Mouse (Mus musculus): ENCODE results near the gene Galm.
"Not testable (repeated sequence)": the region's sequence is repeated elsewhere in the genome, so short reads cannot be mapped to it uniquely, and the experiment has no call there.

Galm gene

DNA sequence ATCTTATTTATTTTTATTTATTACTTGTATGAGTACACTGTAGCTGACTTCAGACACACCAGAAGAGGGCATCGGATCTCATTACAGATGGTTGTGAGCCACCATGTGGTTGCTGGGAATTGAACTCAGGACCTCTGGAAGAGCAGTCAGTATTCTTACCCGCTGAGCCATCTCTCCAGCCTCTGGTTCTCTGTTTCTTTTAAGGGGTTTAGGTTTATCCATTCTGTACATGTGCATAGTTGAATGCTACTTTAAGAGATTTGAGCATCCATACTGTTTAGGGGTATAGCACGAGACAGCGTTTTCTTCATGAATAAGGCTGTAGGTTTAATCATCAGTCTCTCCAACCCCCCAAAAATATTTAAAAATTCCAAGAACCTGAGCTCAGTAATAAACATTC is 86.7 kb downstream of the Galm start:
- DNase-seq (ENCODE audit: low spot score) = not testable (repeated sequence)

DNA sequence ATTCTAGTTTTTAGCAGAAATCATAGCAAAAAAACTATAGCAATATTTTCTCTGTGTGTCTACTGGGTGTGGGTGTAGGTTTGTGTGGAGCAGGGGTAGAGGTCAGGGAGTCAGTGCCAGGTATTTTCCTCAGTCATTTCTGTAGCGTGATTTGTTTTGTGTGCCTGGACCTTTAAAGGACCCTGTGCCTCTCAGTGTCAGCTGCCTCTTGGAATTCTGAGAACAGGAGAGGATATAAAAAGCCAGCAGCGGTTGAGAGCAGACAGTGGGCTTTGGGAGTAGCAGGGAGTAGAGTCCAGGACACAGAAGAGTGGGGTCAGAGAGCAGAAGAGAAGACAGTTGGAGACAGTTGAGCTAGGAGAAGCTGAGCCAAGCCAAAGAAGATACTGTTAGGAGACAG is 92.9 kb downstream of the Galm start:
- DNase-seq (ENCODE audit: low spot score) = no peak

DNA sequence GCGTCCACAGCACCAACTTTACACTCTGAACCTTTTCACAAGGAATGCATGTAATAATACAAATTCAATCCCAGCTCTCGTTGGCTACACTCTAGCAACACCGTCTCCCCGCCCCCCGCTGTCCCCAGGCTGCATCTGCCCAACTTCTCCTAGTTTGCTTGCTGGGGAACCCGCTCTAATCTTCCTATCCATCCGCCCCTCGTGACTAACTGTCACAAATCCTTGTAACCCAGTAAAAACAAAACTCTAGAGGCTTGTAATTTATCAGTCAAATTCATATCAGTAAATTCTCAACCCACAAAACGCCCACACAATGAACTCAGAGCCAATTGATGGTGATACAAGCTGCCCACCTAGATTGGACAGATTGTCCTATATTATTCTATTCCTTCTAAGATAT is 93.9 kb downstream of the Galm start:
- DNase-seq (ENCODE audit: low spot score) = no peak

DNA sequence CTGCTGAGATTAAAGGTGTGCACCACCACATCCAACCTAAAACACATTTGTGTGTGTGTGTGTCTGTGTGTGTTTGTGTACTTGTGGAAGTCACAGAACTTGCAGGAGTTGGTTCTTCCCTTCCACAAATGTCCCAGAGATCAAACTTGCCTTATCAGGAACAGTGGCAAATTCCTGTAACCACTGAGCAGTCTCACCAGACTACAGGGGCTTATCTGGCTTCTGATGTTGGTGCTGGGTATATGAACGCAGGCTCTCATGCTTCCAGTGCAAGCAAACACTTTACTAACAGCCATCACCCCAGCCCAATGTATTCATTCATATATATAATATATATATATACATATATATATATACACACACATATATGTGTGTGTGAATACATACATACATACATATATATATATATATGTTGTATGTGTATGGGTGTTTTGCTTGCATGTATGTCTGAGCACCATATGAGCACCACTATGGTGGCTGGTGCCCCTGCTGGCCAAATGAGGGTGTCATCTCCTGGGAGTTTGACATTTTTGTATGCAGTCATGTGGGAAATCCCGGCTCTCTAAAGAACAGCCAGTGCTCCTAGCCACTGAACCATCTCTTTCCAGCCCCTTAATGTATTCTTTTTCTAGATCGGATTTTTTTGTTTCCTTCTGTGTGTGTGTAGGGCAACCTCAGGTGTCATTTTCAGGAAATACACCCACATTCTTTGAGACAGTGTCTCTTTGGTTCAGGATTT is 94.8 kb downstream of the Galm start:
- DNase-seq (ENCODE audit: low spot score) = no peak

DNA sequence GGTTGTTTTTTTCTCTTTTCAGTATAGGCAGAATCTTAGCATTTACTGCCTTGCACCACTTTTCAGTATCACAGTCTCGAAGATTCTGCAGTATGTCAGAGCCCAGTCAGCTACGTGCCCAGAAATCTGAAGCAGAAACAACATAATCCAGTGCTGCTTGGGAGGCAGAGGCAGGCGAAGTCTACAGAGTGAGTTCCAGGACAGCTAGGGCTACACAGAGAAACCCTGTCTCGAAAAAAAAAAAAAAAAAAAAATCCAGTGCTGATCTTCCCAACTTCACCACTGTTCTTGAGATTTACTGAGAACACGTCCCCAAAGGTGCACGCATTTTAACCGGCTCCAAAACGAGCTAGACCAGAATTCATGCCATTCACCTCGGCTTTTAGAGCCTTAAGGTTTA is 96.6 kb downstream of the Galm start:
- DNase-seq (ENCODE audit: low spot score) = no peak

DNA sequence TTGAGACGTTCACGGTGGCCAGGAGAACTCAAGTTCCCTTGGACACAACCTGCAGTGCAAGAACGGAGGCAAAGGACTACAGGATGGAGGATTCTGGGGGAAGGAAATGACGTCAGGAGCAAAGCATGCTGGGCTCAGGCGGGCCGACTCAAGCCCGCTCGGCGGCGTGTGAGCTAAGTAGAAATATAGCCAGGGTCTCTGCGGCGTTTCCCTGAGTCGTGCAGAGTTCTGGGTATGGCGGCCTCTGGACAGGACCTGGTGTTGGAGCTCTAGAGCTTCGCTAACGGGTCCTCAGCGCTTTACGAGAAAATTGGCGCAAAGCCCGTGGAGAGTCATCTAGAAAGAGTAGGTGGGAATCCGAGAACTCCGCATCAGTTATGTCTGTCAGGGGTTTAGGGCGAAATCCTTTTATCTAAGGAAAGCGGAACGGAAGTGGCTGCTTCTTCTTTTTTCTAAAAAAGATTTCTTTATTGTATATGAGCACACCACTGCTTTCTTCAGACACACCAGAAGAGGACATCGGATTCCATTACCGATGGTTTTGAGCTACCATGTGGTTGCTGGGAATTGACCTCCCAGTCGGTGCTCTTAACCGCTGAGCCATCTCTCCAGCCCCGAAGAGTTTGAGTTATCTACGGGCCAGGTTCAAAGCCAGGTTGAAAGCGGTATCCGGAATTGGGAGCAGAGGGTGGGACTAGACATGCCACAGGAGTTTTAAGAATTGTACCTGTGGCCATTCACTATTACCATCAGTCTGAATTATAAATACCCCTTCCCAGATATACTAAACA is 97.2 kb downstream of the Galm start, which contains the start of gene Gemin6:
Gemin6 (plus strand) TSS at position 116 of the 791 bp plus-strand sequence.
- DNase-seq (ENCODE audit: low spot score) = peak; percentile 83

DNA sequence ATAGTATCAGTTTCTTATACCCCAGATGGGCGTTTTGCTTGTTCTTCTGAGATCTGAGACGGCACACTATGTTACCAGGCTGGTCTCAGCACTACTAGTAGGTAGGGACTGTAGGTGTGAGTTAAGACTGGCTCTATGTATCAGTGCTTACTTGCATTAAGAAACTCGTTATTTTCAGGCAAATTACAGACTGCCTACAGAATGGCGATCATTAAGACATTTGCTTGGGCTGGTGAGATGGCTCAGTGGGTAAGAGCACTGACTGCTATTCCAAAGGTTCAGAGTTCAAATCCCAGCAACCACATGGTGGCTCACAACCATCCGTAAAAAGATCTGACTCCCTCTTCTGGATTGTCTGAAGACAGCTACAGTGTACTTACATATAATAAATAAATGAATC is 97.9 kb downstream of the Galm start:
- not testable (repeated sequence) for DNase-seq (ENCODE audit: low spot score)

DNA sequence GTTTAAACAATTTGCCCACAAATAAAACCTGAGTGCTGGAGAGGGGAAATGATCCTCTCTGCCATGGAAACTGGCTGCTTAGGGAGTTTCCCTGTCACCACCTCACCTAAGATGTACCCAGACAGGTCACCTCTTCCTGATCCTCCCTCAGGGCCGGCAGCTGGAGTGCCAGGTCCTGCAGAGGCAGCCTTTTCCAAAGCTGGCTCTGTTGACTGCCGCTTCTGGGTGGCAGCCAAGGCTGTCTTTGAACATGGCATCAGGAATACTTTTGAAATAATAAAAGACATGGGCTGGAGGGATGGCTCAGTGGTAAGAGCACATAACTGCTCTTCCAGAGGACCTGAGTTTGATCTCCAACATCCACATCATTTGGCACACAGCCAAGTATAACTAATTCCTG is 102.1 kb downstream of the Galm start:
- no peak for DNase-seq (ENCODE audit: low spot score)

DNA sequence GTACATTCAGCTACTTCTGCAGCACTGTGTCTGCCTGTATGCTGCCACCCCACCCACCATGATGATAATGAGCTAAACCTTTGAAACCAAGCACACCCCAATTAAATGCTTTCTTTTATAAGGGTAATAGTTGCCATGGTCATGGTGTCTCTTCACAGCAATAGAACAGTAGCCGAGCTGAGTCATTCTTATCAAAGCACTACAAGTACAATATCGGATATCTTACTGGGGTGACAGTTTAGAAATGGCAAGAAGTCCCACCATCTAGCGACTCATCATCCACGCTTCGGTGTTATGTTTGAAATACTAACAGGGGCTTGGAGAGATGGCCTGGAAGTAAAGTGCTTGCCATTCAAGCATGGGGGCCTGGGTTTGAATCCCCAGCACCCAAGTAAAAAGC is 106.6 kb downstream of the Galm start:
- DNase-seq (ENCODE audit: low spot score) = no peak

DNA sequence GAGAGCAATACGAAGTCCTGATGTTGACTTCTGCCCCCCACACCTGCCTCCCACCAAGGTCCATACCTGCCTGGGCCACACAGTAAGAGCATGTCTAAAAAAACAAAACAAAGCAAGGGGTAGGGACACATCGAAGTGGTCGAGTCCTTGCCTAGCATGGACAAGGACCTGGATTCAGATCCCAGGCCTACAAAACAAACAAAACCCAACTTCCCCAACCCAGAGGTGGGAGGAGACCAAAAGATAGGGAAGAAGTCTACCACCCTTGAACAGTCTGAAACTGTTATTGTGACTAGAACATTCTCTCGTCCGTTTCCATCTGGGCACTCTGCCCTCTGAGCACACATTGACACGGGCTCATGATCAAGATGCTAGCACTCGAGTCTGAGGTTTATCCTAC is 107.1 kb downstream of the Galm start:
- DNase-seq (ENCODE audit: low spot score) = no peak
